Mouse (Mus musculus) lung, postnatal 36 days (tissue): ENCODE results near the gene Rpap2.
A peak's percentile ranks its signal among the peaks of the same experiment; 100 is the strongest.

Experiments used
- DNase-seq: peaks from one replicate; pipeline ENCODE4 v3.0.0; 2022; ENCODE audit warnings: mixed read lengths

Rpap2 gene

DNA sequence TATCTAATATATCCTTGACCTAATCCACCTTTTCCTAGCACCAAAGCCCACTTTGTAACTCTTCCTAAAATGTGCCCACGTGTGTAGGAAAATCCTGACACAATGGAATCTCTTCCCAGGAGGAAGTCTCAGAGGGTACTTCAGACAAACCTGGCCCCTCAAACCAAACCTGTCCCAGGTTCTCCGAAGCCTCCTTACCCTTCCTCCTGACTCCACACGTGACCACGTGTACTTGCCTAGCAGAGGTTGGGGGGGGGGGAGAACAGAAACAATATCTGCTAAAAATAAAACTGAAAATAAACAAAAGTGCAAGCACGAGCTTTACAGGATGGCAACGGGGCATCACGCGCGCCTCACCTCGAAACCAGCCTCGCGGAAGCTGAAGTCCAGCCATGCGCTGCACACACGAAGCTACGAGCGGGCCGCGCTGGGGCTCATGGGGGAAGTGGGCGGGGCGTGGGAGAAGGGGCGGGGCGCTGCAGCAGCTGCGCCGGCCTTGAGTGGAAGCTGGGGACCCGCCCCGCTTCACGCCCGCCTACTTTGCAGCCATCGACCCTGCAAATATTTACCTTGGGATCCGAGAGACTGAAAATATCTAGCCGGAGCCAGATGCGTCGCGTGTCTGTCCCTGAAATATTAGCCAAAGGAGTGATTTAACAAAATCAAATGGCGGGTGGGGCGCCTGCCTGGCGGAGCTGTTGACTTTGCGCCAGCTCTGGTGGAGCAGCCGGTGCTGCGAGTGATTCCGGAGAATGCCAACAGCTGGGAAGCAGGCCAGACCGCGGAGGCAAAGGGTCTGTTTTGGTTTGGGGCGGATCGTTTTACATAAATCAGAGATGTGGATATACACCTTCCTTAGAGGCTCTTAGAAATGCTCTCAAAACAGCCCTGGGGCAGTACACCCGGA is 90.7 kb downstream of the Rpap2 start:
- peak; percentile 71 for DNase-seq

DNA sequence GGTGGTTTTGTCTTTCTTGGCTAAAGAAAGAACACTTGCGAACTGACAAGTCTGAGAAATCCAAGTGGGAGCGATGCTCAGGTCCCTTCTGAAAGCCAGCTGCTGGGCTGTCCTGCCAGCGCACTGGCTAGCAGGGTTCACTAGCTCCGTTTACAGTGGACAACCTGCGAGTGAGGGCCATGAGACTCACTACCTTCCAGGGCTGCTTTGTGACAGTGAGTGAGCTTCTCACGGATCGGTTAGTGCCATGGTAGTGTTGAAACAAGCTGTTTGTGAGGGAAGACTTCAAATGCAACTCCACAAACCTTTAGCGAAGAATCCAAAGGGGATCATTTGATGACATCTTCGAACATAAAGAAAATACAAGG is 91.3 kb downstream of the Rpap2 start:
- no peak for DNase-seq

DNA sequence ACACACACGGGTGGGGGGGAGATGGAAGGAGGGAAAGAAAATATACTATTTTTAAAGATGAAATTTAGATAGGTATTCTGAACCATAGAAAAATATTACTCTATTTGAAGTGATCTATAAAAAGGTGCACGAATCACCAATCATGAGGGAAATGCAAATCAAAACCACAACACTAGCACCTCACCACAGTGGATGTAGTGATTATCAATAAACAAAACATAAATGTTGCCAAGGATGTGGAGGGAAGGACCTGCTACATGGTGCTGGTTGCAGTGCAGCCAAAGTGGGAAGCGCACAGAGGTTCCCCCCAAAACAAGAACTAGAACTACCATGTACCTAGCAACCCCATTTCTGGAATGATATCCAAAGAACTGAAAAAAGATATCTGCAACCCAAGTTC is 97.8 kb downstream of the Rpap2 start:
- DNase-seq = no peak

GRCm38 (mm10) chr5:107698888-107699287 is 101.7 kb downstream of the Rpap2 start:
- no peak for DNase-seq

GRCm38 (mm10) chr5:107700873-107701272 is 103.7 kb downstream of the Rpap2 start:
- no peak for DNase-seq

- DNase-seq = no peak
Observed at GRCm38 (mm10) chr5:107701658-107702057, 104.5 kb downstream of the Rpap2 start.

GRCm38 (mm10) chr5:107703207-107703763 is 106.1 kb downstream of the Rpap2 start:
- DNase-seq = no peak

DNA sequence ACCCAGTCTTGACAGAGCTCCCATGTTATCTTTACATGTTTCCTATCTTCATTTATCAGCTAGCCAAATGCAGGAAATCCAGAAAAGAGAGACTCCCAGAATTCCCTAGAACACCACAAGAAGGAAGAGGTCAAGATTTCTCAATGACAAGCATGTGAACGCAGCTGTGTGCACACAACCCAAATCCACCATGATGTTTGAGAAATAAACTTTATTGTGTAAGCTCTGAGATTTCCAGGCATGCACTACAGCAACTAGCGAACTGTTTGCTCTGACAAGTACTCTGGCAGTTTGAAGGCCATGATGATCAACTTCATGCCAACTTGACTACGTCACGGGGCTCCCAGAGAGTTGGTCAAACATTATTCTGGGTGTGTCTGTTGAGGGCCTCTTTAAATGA is 108.6 kb downstream of the Rpap2 start:
- DNase-seq = peak; percentile 60

DNA sequence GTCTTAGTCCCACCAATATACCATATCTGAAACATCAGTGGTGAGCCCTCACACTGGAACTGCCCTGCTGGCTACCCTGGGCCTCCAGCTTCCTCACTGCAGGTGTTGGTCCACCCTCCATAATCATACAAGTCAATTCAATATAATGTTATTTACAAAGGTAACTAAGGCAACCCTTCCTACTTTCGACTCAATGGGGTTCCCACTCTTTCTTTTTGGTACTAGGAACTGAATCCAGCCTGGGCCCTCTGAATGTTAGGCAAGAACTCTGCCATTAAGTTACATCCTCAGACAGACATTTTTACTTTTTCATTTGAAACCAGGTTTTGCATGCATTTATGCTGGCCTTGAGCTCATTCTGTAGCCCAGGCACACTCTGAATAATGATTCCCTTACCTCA is 109.1 kb downstream of the Rpap2 start:
- no peak for DNase-seq

GRCm38 (mm10) chr5:107708124-107708797 is 111.1 kb downstream of the Rpap2 start:
- no peak for DNase-seq
